In genomic region chr6:55592126-55592525, GRCm38 (mm10) we compare ENCODE assay signal across 19 mouse cellular contexts.
A peak's percentile ranks its signal among the peaks of the same experiment; 100 is the strongest.
DNase-seq lines count a peak whose midpoint lies in the region; TF ChIP-seq lines count a peak whose summit lies in the region.
"Had no signal": no experiment of that assay in that cellular context is flagged by ENCODE, and none has a peak within 500 bp of the region (broad histone marks: within the 10 kb centered on the region; RNA-seq: fewer than 3 reads in every experiment).

No protein-coding gene starts in this region.

- intact Hi-C loops in left cerebral cortex, postnatal 4 days (cut with DNase I), result no loop called here
- intact Hi-C loops in left cerebral cortex, postnatal 14 days (cut with DNase I), result loop anchor here (5.0 kb wide), 1 partner anchor 220 kb away; no protein-coding TSS in a partner anchor

- H3K36me3 ChIP-seq in thymus, adult 2 months (ENCODE audit: control insufficient read depth, insufficient read depth, low read length), result no peaks in the 10 kb centered on the region
- H3K36me3 ChIP-seq: embryonic facial prominence, embryonic 13.5 days; heart, embryonic 13.5 days; limb, embryonic 12.5 days; liver, embryonic 13.5 days; midbrain, embryonic 13.5 days had no signal

- 84% methylated on average over 4 of the region's 4 CpGs for WGBS in thymus, adult 2 months

- no peaks in the 10 kb centered on the region for H3K4me1 ChIP-seq in thymus, adult 2 months (replicated peaks; ENCODE audit: control insufficient read depth, insufficient read depth, low read length)
- H3K4me1 ChIP-seq: embryonic facial prominence, embryonic 13.5 days; heart, embryonic 13.5 days; limb, embryonic 12.5 days; liver, embryonic 13.5 days; midbrain, embryonic 13.5 days had no signal

- no peak for TF ChIP-seq CTCF in thymus, adult 2 months (IDR thresholded peaks at IDR 0.05; ENCODE audit: borderline replicate concordance, control insufficient read depth, extremely low read depth, insufficient read depth, low read length, poor library complexity)

- TF ChIP-seq POLR2A in thymus, adult 2 months (IDR thresholded peaks at IDR 0.05; ENCODE audit: control insufficient read depth, extremely low read depth, insufficient read depth, low read length, poor library complexity), result no peak

- no peak overlapping the region for H3K4me3 ChIP-seq in thymus, adult 2 months (ENCODE audit: control insufficient read depth, insufficient read depth, low read length)
- H3K4me3 ChIP-seq: embryonic facial prominence, embryonic 13.5 days; heart, embryonic 13.5 days; limb, embryonic 12.5 days; liver, embryonic 13.5 days; midbrain, embryonic 13.5 days had no signal

- H3K27ac ChIP-seq in thymus, adult 2 months (ENCODE audit: control insufficient read depth, insufficient read depth, low read length), result no peak overlapping the region
- H3K27ac ChIP-seq: embryonic facial prominence, embryonic 13.5 days; heart, embryonic 13.5 days; kidney, postnatal 0 days; limb, embryonic 12.5 days; liver, embryonic 13.5 days; midbrain, embryonic 13.5 days had no signal

- H3K27me3 ChIP-seq in thymus, adult 2 months (ENCODE audit: control insufficient read depth, insufficient read depth, low read length), result no peaks in the 10 kb centered on the region
- H3K27me3 ChIP-seq: embryonic facial prominence, embryonic 13.5 days; heart, embryonic 13.5 days; limb, embryonic 12.5 days; liver, embryonic 13.5 days; midbrain, embryonic 13.5 days had no signal

- DNase-seq in left cerebral cortex, adult 11 months (ENCODE audit: low spot score), result peak; percentile 69
- no peak for DNase-seq in left cerebral cortex, postnatal 4 days
- DNase-seq in layer of hippocampus, adult 9-10 months (ENCODE audit: low spot score), result peak; percentile 15
- DNase-seq in left cerebral cortex, postnatal 14 days (ENCODE audit: low spot score in 2 of 2), result peak; percentile 62 to 71
- DNase-seq in telencephalon, adult 2 months (ENCODE audit: low read depth, low spot score), result peak; percentile 91
- no peak for DNase-seq in thymus, adult 2 months
- no peak for DNase-seq in ovary, adult 18-20 months (ENCODE audit: low spot score)
- DNase-seq in yolk sac, embryonic 10.5 days (ENCODE audit: low spot score), result no peak
- DNase-seq: adrenal gland, postnatal 36 days; cerebellum, adult 9-10 months; heart, postnatal 36 days; kidney, adult 11 months; liver, embryonic 13.5 days; retina, postnatal 1 day had no signal

Comparison
In these comparisons a context has a peak if more than half of its experiments do, and no peak if none do; other contexts are left out.
1. DNase-seq: peak in left cerebral cortex, adult 11 months (single experiment), layer of hippocampus, adult 9-10 months (single experiment), left cerebral cortex, postnatal 14 days (2 of 2) and telencephalon, adult 2 months (single experiment); none in left cerebral cortex, postnatal 4 days (single experiment), thymus, adult 2 months (single experiment), ovary, adult 18-20 months (single experiment) and yolk sac, embryonic 10.5 days (single experiment).